Mouse (Mus musculus): ENCODE measurements around the gene Acsf2. TPM values are rescaled to one million over a fixed set of nuclear protein-coding genes. Genes with fewer than 3 reads are reported as not detected.

Gene Acsf2
- polyA plus RNA-seq, 1 experiment, result 16.6 TPM

- Histone ChIP-seq H3K9me3 (replicated peaks; ENCODE audit: control insufficient read depth, insufficient read depth, low read length, poor library complexity, severe bottlenecking) (no peaks in the 10 kb centered on the region), H3K27ac (ENCODE audit: insufficient read depth, low read length) (no peak overlapping the region), H3K4me1 (ENCODE audit: control insufficient read depth, insufficient read depth, low read length) (peaks cover 2% of the 10 kb centered on the region), H3K27me3 (ENCODE audit: control insufficient read depth, insufficient read depth, low read length, poor library complexity, severe bottlenecking) (no peaks in the 10 kb centered on the region), H3K4me3 (ENCODE audit: low read depth, low read length) (no peak overlapping the region), H3K36me3 (ENCODE audit: control insufficient read depth, insufficient read depth, low read length, poor library complexity, severe bottlenecking) (no peaks in the 10 kb centered on the region), H3K9ac (ENCODE audit: low read depth, poor library complexity, severe bottlenecking) (no peak overlapping the region)
- TF ChIP-seq CTCF (IDR thresholded peaks at IDR 0.05; ENCODE audit: low read depth, low read length), result no peak
- TF ChIP-seq EP300 (IDR thresholded peaks at IDR 0.05; ENCODE audit: insufficient read depth, low read depth, low read length), result no peak
- no peak for TF ChIP-seq POLR2A (IDR thresholded peaks at IDR 0.05; ENCODE audit: insufficient read depth, low read length)
These were observed 16.6 kb downstream of the Acsf2 start for GRCm38 (mm10) chr11:94585091-94585490.

- TF ChIP-seq CTCF (IDR thresholded peaks at IDR 0.05; ENCODE audit: low read depth, low read length) (no peak), EP300 (IDR thresholded peaks at IDR 0.05; ENCODE audit: insufficient read depth, low read depth, low read length) (no peak), POLR2A (IDR thresholded peaks at IDR 0.05; ENCODE audit: insufficient read depth, low read length) (no peak)
These were observed 21.4 kb downstream of the Acsf2 start for GRCm38 (mm10) chr11:94580111-94580740.

GRCm38 (mm10) chr11:94576361-94576760 lies 25.3 kb downstream of the Acsf2 start:
- Histone ChIP-seq H3K9me3 (replicated peaks; ENCODE audit: control insufficient read depth, insufficient read depth, low read length, poor library complexity, severe bottlenecking) (no peaks in the 10 kb centered on the region), H3K27me3 (ENCODE audit: control insufficient read depth, insufficient read depth, low read length, poor library complexity, severe bottlenecking) (no peaks in the 10 kb centered on the region), H3K4me3 (ENCODE audit: low read depth, low read length) (no peak overlapping the region), H3K9ac (ENCODE audit: low read depth, poor library complexity, severe bottlenecking) (no peak overlapping the region), H3K27ac (ENCODE audit: insufficient read depth, low read length) (no peak overlapping the region), H3K36me3 (ENCODE audit: control insufficient read depth, insufficient read depth, low read length, poor library complexity, severe bottlenecking) (no peaks in the 10 kb centered on the region), H3K4me1 (ENCODE audit: control insufficient read depth, insufficient read depth, low read length) (no peaks in the 10 kb centered on the region)
- no peak for TF ChIP-seq POLR2A (IDR thresholded peaks at IDR 0.05; ENCODE audit: insufficient read depth, low read length)
- TF ChIP-seq CTCF (IDR thresholded peaks at IDR 0.05; ENCODE audit: low read depth, low read length), result no peak
- TF ChIP-seq EP300 (IDR thresholded peaks at IDR 0.05; ENCODE audit: insufficient read depth, low read depth, low read length), result no peak

More at GRCm38 (mm10) chr11:94580111-94580740, 21.4 kb downstream of the Acsf2 start:
- Histone ChIP-seq H3K36me3 (ENCODE audit: control insufficient read depth, insufficient read depth, low read length, poor library complexity, severe bottlenecking) (no peaks in the 10 kb centered on the region), H3K4me1 (ENCODE audit: control insufficient read depth, insufficient read depth, low read length) (no peaks in the 10 kb centered on the region), H3K9me3 (replicated peaks; ENCODE audit: control insufficient read depth, insufficient read depth, low read length, poor library complexity, severe bottlenecking) (no peaks in the 10 kb centered on the region), H3K4me3 (ENCODE audit: low read depth, low read length) (no peak overlapping the region), H3K27me3 (ENCODE audit: control insufficient read depth, insufficient read depth, low read length, poor library complexity, severe bottlenecking) (no peaks in the 10 kb centered on the region), H3K27ac (ENCODE audit: insufficient read depth, low read length) (no peak overlapping the region), H3K9ac (ENCODE audit: low read depth, poor library complexity, severe bottlenecking) (no peak overlapping the region)

- no peaks in the 10 kb centered on the region for H3K4me1 ChIP-seq (ENCODE audit: control insufficient read depth, insufficient read depth, low read length)
- no peaks in the 10 kb centered on the region for H3K27me3 ChIP-seq (ENCODE audit: control insufficient read depth, insufficient read depth, low read length, poor library complexity, severe bottlenecking)
- H3K9ac ChIP-seq (ENCODE audit: low read depth, poor library complexity, severe bottlenecking), result no peak overlapping the region
- H3K9me3 ChIP-seq (replicated peaks; ENCODE audit: control insufficient read depth, insufficient read depth, low read length, poor library complexity, severe bottlenecking), result no peaks in the 10 kb centered on the region
- no peaks in the 10 kb centered on the region for H3K36me3 ChIP-seq (ENCODE audit: control insufficient read depth, insufficient read depth, low read length, poor library complexity, severe bottlenecking)
- no peak overlapping the region for H3K27ac ChIP-seq (ENCODE audit: insufficient read depth, low read length)
- TF ChIP-seq EP300 (IDR thresholded peaks at IDR 0.05; ENCODE audit: insufficient read depth, low read depth, low read length) (no peak), CTCF (IDR thresholded peaks at IDR 0.05; ENCODE audit: low read depth, low read length) (no peak), POLR2A (IDR thresholded peaks at IDR 0.05; ENCODE audit: insufficient read depth, low read length) (no peak)
- H3K4me3 ChIP-seq (ENCODE audit: low read depth, low read length), result no peak overlapping the region
These were observed 26.6 kb downstream of the Acsf2 start for GRCm38 (mm10) chr11:94575036-94575435.

GRCm38 (mm10) chr11:94574560-94574959 lies 27.1 kb downstream of the Acsf2 start:
- H3K9ac ChIP-seq (ENCODE audit: low read depth, poor library complexity, severe bottlenecking), result no peak overlapping the region
- no peaks in the 10 kb centered on the region for H3K27me3 ChIP-seq (ENCODE audit: control insufficient read depth, insufficient read depth, low read length, poor library complexity, severe bottlenecking)
- no peaks in the 10 kb centered on the region for H3K4me1 ChIP-seq (ENCODE audit: control insufficient read depth, insufficient read depth, low read length)
- H3K36me3 ChIP-seq (ENCODE audit: control insufficient read depth, insufficient read depth, low read length, poor library complexity, severe bottlenecking), result no peaks in the 10 kb centered on the region
- no peaks in the 10 kb centered on the region for H3K9me3 ChIP-seq (replicated peaks; ENCODE audit: control insufficient read depth, insufficient read depth, low read length, poor library complexity, severe bottlenecking)
- no peak overlapping the region for H3K27ac ChIP-seq (ENCODE audit: insufficient read depth, low read length)
- TF ChIP-seq POLR2A (IDR thresholded peaks at IDR 0.05; ENCODE audit: insufficient read depth, low read length), result no peak
- TF ChIP-seq EP300 (IDR thresholded peaks at IDR 0.05; ENCODE audit: insufficient read depth, low read depth, low read length), result no peak
- TF ChIP-seq CTCF (IDR thresholded peaks at IDR 0.05; ENCODE audit: low read depth, low read length), result no peak
- no peak overlapping the region for H3K4me3 ChIP-seq (ENCODE audit: low read depth, low read length)

GRCm38 (mm10) chr11:94571850-94572249 lies 29.8 kb downstream of the Acsf2 start:
- no peak overlapping the region for H3K9ac ChIP-seq (ENCODE audit: low read depth, poor library complexity, severe bottlenecking)
- H3K9me3 ChIP-seq (replicated peaks; ENCODE audit: control insufficient read depth, insufficient read depth, low read length, poor library complexity, severe bottlenecking), result no peaks in the 10 kb centered on the region
- H3K27ac ChIP-seq (ENCODE audit: insufficient read depth, low read length), result no peak overlapping the region
- H3K27me3 ChIP-seq (ENCODE audit: control insufficient read depth, insufficient read depth, low read length, poor library complexity, severe bottlenecking), result no peaks in the 10 kb centered on the region
- no peaks in the 10 kb centered on the region for H3K36me3 ChIP-seq (ENCODE audit: control insufficient read depth, insufficient read depth, low read length, poor library complexity, severe bottlenecking)
- TF ChIP-seq EP300 (IDR thresholded peaks at IDR 0.05; ENCODE audit: insufficient read depth, low read depth, low read length) (no peak), CTCF (IDR thresholded peaks at IDR 0.05; ENCODE audit: low read depth, low read length) (no peak), POLR2A (IDR thresholded peaks at IDR 0.05; ENCODE audit: insufficient read depth, low read length) (no peak)
- no peak overlapping the region for H3K4me3 ChIP-seq (ENCODE audit: low read depth, low read length)
- H3K4me1 ChIP-seq (ENCODE audit: control insufficient read depth, insufficient read depth, low read length), result no peaks in the 10 kb centered on the region
